Mouse (Mus musculus) spleen, postnatal 0 days (tissue): ENCODE data around the gene Rcc2. TPM values are rescaled to one million over a fixed set of nuclear protein-coding genes. Genes with fewer than 3 reads are reported as not detected.

ENCODE experiments used
- polyA plus RNA-seq: library from polyadenylated mRNA; unstranded; fragments of >200 nt; fragmentation: Nextera tagmentation; extraction: Ambion mirVana; gene quantifications from 2 replicates; pipeline ENCODE4 v1.2.1, GENCODE M21; 2015

Gene Rcc2
- polyA plus RNA-seq: 41.2 and 41.6 TPM in 2 replicates

DNA sequence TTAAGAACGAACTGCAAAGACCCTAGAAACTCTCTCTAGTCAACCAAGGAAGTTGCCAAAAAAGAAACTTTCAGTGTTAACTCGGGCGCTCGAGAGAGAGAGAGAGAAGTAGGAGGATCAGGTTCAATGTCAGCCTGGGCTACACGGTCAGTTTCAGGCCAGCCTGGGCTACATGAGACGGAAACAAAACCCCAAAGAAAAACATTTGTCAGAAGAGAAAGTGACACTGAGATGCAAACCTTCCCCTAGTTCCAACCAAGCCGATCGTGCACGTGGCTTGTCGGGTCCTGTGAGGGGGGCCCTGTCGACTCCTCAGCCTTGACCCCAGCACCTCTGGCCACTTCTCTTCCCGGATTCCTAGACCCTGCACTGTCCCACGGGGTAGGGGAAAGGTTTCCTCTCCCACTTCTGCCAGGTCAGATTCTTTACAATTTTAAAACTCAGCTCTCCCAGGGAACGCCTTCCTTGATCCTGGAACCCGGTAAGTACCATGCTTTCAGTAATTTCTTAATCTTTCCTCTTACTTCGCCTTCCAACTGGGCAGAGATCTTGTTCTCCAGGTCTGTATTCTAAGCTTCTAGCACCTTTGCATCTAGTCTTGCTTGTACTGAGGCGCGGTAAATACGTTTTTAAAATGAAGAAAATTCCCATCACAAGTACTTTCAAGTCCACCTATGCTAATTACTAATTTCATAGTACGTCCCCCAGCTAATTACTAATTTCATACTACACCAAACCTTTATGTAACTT is at the start of gene Rcc2:
Rcc2 (plus strand) TSS at position 273 of the 750 bp plus-strand sequence.

GRCm38 (mm10) chr4:140665760-140666159 is 34.6 kb upstream of the Rcc2 start, which contains the start of gene Arhgef10l:
Arhgef10l (minus strand) TSS chr4:140666012.

GRCm38 (mm10) chr4:140742543-140742942 is 42.2 kb downstream of the Rcc2 start, which contains the start of gene Padi6:
Padi6 (minus strand) TSS chr4:140742643.

Other genes starting within 250 kb of the Rcc2 start
- gene Arhgef10l, start 34.5 kb upstream of the Rcc2 start, polyA plus RNA-seq: 4.3 and 5.5 TPM in 2 replicates
- not detected in 2 replicates for gene Padi6, start 42.1 kb downstream of the Rcc2 start, polyA plus RNA-seq
- gene Padi4, start 73.7 kb downstream of the Rcc2 start, polyA plus RNA-seq: 22.3 and 31.9 TPM in 2 replicates
- gene Padi3, start 110.1 kb downstream of the Rcc2 start, polyA plus RNA-seq: 0.41 and 0.79 TPM in 2 replicates
- 0.05 and 0.13 TPM in 2 replicates for gene Padi1, start 145.2 kb downstream of the Rcc2 start, polyA plus RNA-seq
- gene Padi2, start 205.8 kb downstream of the Rcc2 start, polyA plus RNA-seq: 2.7 and 5.5 TPM in 2 replicates